Mouse (Mus musculus): Measurements from ENCODE around the gene BC061212.
"Not testable (repeated sequence)": the region's sequence is repeated elsewhere in the genome, so short reads cannot be mapped to it uniquely, and the experiment has no call there.

Gene BC061212

DNA sequence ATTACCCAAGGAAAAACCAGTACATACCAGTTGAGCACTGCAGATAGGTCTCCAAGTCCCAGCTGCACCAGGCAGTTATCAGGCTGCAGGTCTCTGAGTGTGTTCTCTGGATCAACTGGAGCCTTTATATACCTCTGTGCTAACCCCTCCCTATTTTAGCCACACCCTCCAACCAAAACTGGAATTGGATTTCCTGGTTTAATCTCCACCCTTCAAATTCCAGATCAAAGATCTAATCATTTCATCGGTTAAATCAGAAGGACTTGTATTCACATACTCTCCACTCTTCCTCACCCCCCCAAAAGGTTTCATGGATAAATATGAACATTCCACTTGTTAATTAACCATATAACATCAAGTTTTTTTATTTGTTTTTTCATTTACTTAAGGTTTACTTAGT is at the start of gene BC061212:
TSS of gene BC061212 (minus strand) at position 101 of the 400 bp plus-strand sequence.
- DNase-seq, result not testable (repeated sequence)

DNA sequence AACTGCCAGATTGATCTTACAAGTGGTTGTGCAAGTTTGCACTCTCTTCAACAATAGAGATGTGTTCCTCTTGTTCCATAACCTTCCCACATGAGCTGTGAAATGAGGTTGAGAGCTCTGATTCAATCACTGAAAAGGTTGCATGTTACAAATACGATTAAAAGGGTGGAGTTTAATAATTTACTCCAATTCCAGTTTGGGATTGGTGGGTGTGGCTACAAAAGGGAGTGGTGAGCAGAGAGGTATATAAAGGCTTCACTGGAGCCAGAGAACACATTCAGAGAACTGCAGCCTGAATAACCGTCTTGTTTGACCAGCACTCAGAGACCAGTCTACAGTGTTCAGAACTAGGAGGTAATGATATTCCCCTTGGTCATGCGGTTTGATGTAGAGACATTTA is 5.7 kb upstream of the BC061212 start, which contains the start of gene Gm6351:
TSS of gene Gm6351 (plus strand) at position 301 of the 400 bp plus-strand sequence.
- DNase-seq, result not testable (repeated sequence)
